Mouse (Mus musculus) megakaryocyte, embryonic 14.5 days (primary cell): ENCODE results near the gene Baiap2.

Experiments
- FLI1 ChIP-seq: IDR thresholded peaks from 2 replicates; pipeline ENCODE4 v1.6.1; 2012; ENCODE audit warnings: low read length, inconsistent platforms, mixed read lengths
- GATA1 ChIP-seq: IDR thresholded peaks from 3 replicates; pipeline ENCODE4 v1.6.1; 2012; ENCODE audit warnings: mixed read lengths, low read length, inconsistent platforms, borderline replicate concordance

GRCm38 (mm10) chr11:119947897-119948296, 5.3 kb downstream of the Baiap2 start:
- TF ChIP-seq GATA1 (no peak), FLI1 (no peak)
